In the genomic region with DNA sequence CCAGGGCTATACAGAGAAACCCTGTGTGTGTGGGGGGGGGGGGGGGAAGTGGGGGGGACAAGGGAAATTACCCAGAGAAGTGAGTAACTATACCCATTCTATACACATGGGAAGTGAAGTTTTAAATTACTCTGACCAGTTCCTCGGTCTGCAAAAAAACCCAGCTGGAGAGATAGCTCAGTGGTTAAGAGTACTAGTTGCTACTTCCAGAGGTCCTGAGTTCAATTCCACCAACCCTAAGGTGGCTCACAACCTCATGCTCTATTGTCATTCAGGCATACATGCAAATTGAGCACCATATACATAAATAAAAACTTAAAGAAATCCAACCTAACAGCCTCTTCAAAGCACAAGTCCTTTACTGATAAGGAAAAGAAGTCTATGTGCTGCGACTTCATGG, we compare ENCODE assay signal across 8 mouse cellular contexts. TPM values are rescaled to one million over a fixed set of nuclear protein-coding genes. Genes with fewer than 3 reads are reported as not detected.
DNase-seq lines count a peak whose midpoint lies in the region; ATAC-seq and TF ChIP-seq lines count a peak whose summit lies in the region.

No protein-coding gene starts in this region.

- peaks cover 4% of the 10 kb centered on the region; the same call in 1 of the 2 replicates for H3K4me1 ChIP-seq in lung, adult 2 months (ENCODE audit: control insufficient read depth, insufficient read depth, low read length)
- H3K4me1 ChIP-seq in forebrain, embryonic 10.5 days: peaks cover 58% of the 10 kb centered on the region
- peaks cover 19% of the 10 kb centered on the region for H3K4me1 ChIP-seq in limb, embryonic 11.5 days (ENCODE audit: control insufficient read depth, insufficient read depth, low read length)

- peak; percentile 5 for DNase-seq in lung, postnatal 36 days
- DNase-seq in lung, adult 2 months: no peak
- DNase-seq in forebrain, embryonic 10.5 days (ENCODE audit: extremely low spot score, low spot score): no peak
- no peak for DNase-seq in limb, embryonic 11.5 days (ENCODE audit: low spot score)
- DNase-seq in splenic B cell, adult 2 months (ENCODE audit: low read depth, low spot score): peak; percentile 54
- no peak for DNase-seq in layer of hippocampus, adult 8-10 months (ENCODE audit: low spot score in 2 of 2)
- no peak for DNase-seq in thymus, adult 18-20 months
- no peak for DNase-seq in right cerebral cortex, postnatal 25 days

- H3K4me2 ChIP-seq in limb, embryonic 11.5 days (ENCODE audit: low read depth, severe bottlenecking): peak overlapping the region; percentile 70

- H3K9ac ChIP-seq in limb, embryonic 11.5 days (ENCODE audit: low read length): peak overlapping the region; percentile 30; the same call in 1 of the 2 replicates

- WGBS in lung, adult 2 months: 24% methylated on average over 2 of the region's 2 CpGs
- 50% methylated on average over 2 of the region's 2 CpGs for WGBS in forebrain, embryonic 10.5 days
- 35% methylated on average over 2 of the region's 2 CpGs for WGBS in limb, embryonic 11.5 days

- peaks cover 26% of the 10 kb centered on the region for H3K36me3 ChIP-seq in forebrain, embryonic 10.5 days (replicated peaks)
- peaks cover 3% of the 10 kb centered on the region for H3K36me3 ChIP-seq in limb, embryonic 11.5 days (ENCODE audit: control insufficient read depth, insufficient read depth, low read length)
- 0 out of 2 replicates have a peak, but pooled peaks cover 2% of the 10 kb centered on the region for H3K36me3 ChIP-seq in splenic B cell, adult 2 months (ENCODE audit: control insufficient read depth, insufficient read depth, low read length, poor library complexity, severe bottlenecking)

- no peak for TF ChIP-seq CTCF in lung, adult 2 months (IDR thresholded peaks at IDR 0.05; ENCODE audit: insufficient read depth, low read length)

- no peaks in the 10 kb centered on the region; the same call in 1 of the 2 replicates for H3K27me3 ChIP-seq in forebrain, embryonic 10.5 days (ENCODE audit: poor library complexity, severe bottlenecking)
- H3K27me3 ChIP-seq in limb, embryonic 11.5 days (ENCODE audit: control insufficient read depth, insufficient read depth, low read length): no peaks in the 10 kb centered on the region
- H3K27me3 ChIP-seq in splenic B cell, adult 2 months (ENCODE audit: control insufficient read depth, insufficient read depth, low read length, poor library complexity, severe bottlenecking): no peaks in the 10 kb centered on the region

- peak overlapping the region; percentile 96 for H3K27ac ChIP-seq in forebrain, embryonic 10.5 days
- H3K27ac ChIP-seq in limb, embryonic 11.5 days (replicated peaks; ENCODE audit: low read depth, low read length): no peak overlapping the region; the same call in 1 of the 2 replicates

- no peaks in the 10 kb centered on the region for H3K9me3 ChIP-seq in forebrain, embryonic 10.5 days
- no peaks in the 10 kb centered on the region for H3K9me3 ChIP-seq in limb, embryonic 11.5 days (ENCODE audit: control insufficient read depth, low read length)

- no peak for ATAC-seq in limb, embryonic 11.5 days (ENCODE audit: insufficient number of reproducible peaks, low FRiP score, low TSS enrichment, low read depth)

- no peak for TF ChIP-seq POLR2A in lung, adult 2 months (IDR thresholded peaks at IDR 0.05; ENCODE audit: borderline replicate concordance, extremely low read depth, low read depth, low read length)

- no peak overlapping the region for H3K4me3 ChIP-seq in lung, adult 2 months (replicated peaks; ENCODE audit: extremely low read depth, low read depth, low read length)
- peak overlapping the region; percentile 100 for H3K4me3 ChIP-seq in forebrain, embryonic 10.5 days
- peak overlapping the region; percentile 98 for H3K4me3 ChIP-seq in limb, embryonic 11.5 days (ENCODE audit: low read depth, low read length)

RNA-seq across cellular contexts. Expression of gene Slf2, which starts 0.8 kb away (rescaled TPM):
- polyA plus RNA-seq in lung, adult 2 months (2012; rRNA removed): 24.3 and 61.4 TPM in 2 replicates
- polyA plus RNA-seq in forebrain, embryonic 10.5 days (2016; fragmentation: Nextera tagmentation; extraction: Ambion mirVana): 53.9 and 54.1 TPM in 2 replicates
- polyA plus RNA-seq in limb, embryonic 11.5 days (2014; fragmentation: Nextera tagmentation; extraction: Ambion mirVana): 57.0 and 61.6 TPM in 2 replicates
- 10 to 100 TPM; 37.3 to 50.4 (median 42.3) TPM for total RNA-seq in layer of hippocampus, adult 8-10 months (2022)

RNA-seq across cellular contexts. Expression of gene Sema4g, which starts 58.8 kb away (rescaled TPM):
- 9.1 and 10.6 TPM in 2 replicates for polyA plus RNA-seq in lung, adult 2 months (2012; rRNA removed)
- polyA plus RNA-seq in forebrain, embryonic 10.5 days (2016; fragmentation: Nextera tagmentation; extraction: Ambion mirVana): 3.4 and 3.8 TPM in 2 replicates
- polyA plus RNA-seq in limb, embryonic 11.5 days (2014; fragmentation: Nextera tagmentation; extraction: Ambion mirVana): 5.3 and 5.9 TPM in 2 replicates
- total RNA-seq in layer of hippocampus, adult 8-10 months (2022): 10 to 100 TPM; 25.4 to 27.7 (median 26.1) TPM

Comparison
In these comparisons a context has a peak if more than half of its experiments do, and no peak if none do; other contexts are left out.
1. DNase-seq: peak in lung, postnatal 36 days (single experiment) and splenic B cell, adult 2 months (single experiment); none in lung, adult 2 months (single experiment), forebrain, embryonic 10.5 days (single experiment), limb, embryonic 11.5 days (single experiment), layer of hippocampus, adult 8-10 months (0 of 2), thymus, adult 18-20 months (0 of 2) and right cerebral cortex, postnatal 25 days (single experiment).